Comparison of ENCODE assay signal across 13 mouse cellular contexts in the genomic region with DNA sequence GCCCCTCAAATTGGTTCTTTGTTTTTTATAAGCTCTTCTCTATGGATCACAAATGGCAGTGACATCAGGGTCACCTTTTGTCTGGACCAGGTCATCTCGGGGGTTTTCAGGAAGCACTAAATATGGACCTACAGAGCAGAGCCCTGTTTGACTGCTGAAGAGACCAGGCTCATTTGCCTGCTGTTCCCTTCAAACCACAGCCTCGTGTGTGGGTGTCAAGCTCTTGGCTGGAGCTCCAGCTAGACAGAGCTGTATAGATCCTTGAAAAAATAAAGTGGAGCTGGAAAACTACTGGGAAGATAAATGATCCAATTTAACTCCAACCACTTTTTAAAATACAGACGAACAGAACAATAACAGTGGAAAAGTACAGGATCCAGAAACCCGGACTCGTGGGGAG.
A peak's percentile ranks its signal among the peaks of the same experiment; 100 is the strongest.
DNase-seq lines count a peak whose midpoint lies in the region; ATAC-seq and TF ChIP-seq lines count a peak whose summit lies in the region.
"Had no signal": no experiment of that assay in that cellular context is flagged by ENCODE, and none has a peak within 500 bp of the region (broad histone marks: within the 10 kb centered on the region; RNA-seq: fewer than 3 reads in every experiment).

No protein-coding gene starts in this region.

- DNase-seq in gastrocnemius, adult 2 months, result no peak
- DNase-seq in gastrocnemius, adult 18-20 months (ENCODE audit: low spot score), result no peak
- peak; percentile 61 to 82 for DNase-seq in layer of hippocampus, adult 18-20 months (ENCODE audit: low spot score in 2 of 2)
- DNase-seq in layer of hippocampus, postnatal 25 days (ENCODE audit: extremely low spot score in 1 of 2, low spot score in 1 of 2), result no peak
- DNase-seq in limb, embryonic 10.5 days (ENCODE audit: low spot score), result no peak
- no peak for DNase-seq in lung, postnatal 14 days
- DNase-seq: B cell, adult 2 months had no signal

- H3K9me3 ChIP-seq in heart, embryonic 16.5 days (replicated peaks; ENCODE audit: control insufficient read depth, low read length), result no peaks in the 10 kb centered on the region
- H3K9me3 ChIP-seq in limb, embryonic 10.5 days (replicated peaks), result no peaks in the 10 kb centered on the region
- H3K9me3 ChIP-seq: forebrain, embryonic 10.5 days; midbrain, embryonic 12.5 days; neural tube, embryonic 15.5 days had no signal

- peak overlapping the region; percentile 95 for H3K27ac ChIP-seq in gastrocnemius, adult 2 months
- peak overlapping the region; percentile 94 for H3K27ac ChIP-seq in heart, embryonic 16.5 days (ENCODE audit: low read length)
- H3K27ac ChIP-seq in olfactory bulb, adult 2 months (ENCODE audit: insufficient read depth, low read depth, low read length), result peak overlapping the region; percentile 81
- no peak overlapping the region for H3K27ac ChIP-seq in limb, embryonic 10.5 days
- H3K27ac ChIP-seq: forebrain, embryonic 10.5 days; midbrain, embryonic 12.5 days; neural tube, embryonic 15.5 days had no signal

- TF ChIP-seq CTCF in gastrocnemius, adult 2 months (IDR thresholded peaks at IDR 0.05), result no peak
- no peak for TF ChIP-seq CTCF in olfactory bulb, adult 2 months (IDR thresholded peaks at IDR 0.05; ENCODE audit: insufficient read depth, low read depth, low read length)

- 32% methylated on average over 5 of the region's 5 CpGs for WGBS in heart, embryonic 16.5 days
- 9% methylated on average over 5 of the region's 5 CpGs for WGBS in olfactory bulb, adult 2 months
- WGBS in limb, embryonic 10.5 days, result 68% methylated on average over 5 of the region's 5 CpGs

- intact Hi-C loops in gastrocnemius, adult 2 months (cut with DNase I), result no loop called here

- H3K9ac ChIP-seq in heart, embryonic 16.5 days (ENCODE audit: low read length), result peak overlapping the region; percentile 43
- H3K9ac ChIP-seq: midbrain, embryonic 12.5 days; neural tube, embryonic 15.5 days had no signal

- H3K4me1 ChIP-seq in heart, embryonic 16.5 days (ENCODE audit: control insufficient read depth, insufficient read depth, low read length), result peaks cover 54% of the 10 kb centered on the region
- peaks cover 33% of the 10 kb centered on the region for H3K4me1 ChIP-seq in olfactory bulb, adult 2 months (ENCODE audit: control insufficient read depth, insufficient read depth, low read length)
- peaks cover 5% of the 10 kb centered on the region; the same call in 1 of the 2 replicates for H3K4me1 ChIP-seq in limb, embryonic 10.5 days
- H3K4me1 ChIP-seq: midbrain, embryonic 12.5 days had no signal

- ATAC-seq in heart, embryonic 16.5 days (replicated peaks; ENCODE audit: extremely low read depth, insufficient read depth, low FRiP score), result no peak
- ATAC-seq: Patski had no signal

- H3K27me3 ChIP-seq in heart, embryonic 16.5 days (ENCODE audit: control insufficient read depth, insufficient read depth, low read length), result no peaks in the 10 kb centered on the region
- H3K27me3 ChIP-seq in limb, embryonic 10.5 days (ENCODE audit: low read depth, poor library complexity, severe bottlenecking), result no peaks in the 10 kb centered on the region
- H3K27me3 ChIP-seq: neural tube, embryonic 15.5 days; Patski had no signal

- peak overlapping the region; percentile 37 for H3K4me2 ChIP-seq in heart, embryonic 16.5 days (ENCODE audit: low read depth, low read length)
- H3K4me2 ChIP-seq: midbrain, embryonic 12.5 days; neural tube, embryonic 15.5 days had no signal

- H3K36me3 ChIP-seq in heart, embryonic 16.5 days (ENCODE audit: control insufficient read depth, insufficient read depth), result no peaks in the 10 kb centered on the region
- H3K36me3 ChIP-seq in limb, embryonic 10.5 days, result no peaks in the 10 kb centered on the region
- H3K36me3 ChIP-seq: forebrain, embryonic 10.5 days; midbrain, embryonic 12.5 days; neural tube, embryonic 15.5 days had no signal

- no peak overlapping the region for H3K4me3 ChIP-seq in gastrocnemius, adult 2 months
- no peak overlapping the region for H3K4me3 ChIP-seq in heart, embryonic 16.5 days (ENCODE audit: low read length)
- no peak overlapping the region for H3K4me3 ChIP-seq in olfactory bulb, adult 2 months (ENCODE audit: insufficient read depth, low read depth, low read length)
- H3K4me3 ChIP-seq in limb, embryonic 10.5 days, result no peak overlapping the region
- H3K4me3 ChIP-seq: forebrain, embryonic 10.5 days; midbrain, embryonic 12.5 days; neural tube, embryonic 15.5 days had no signal

- no peak for TF ChIP-seq POLR2A in olfactory bulb, adult 2 months (IDR thresholded peaks at IDR 0.05; ENCODE audit: insufficient read depth, low read depth, low read length)

Comparison
In these comparisons a context has a peak if more than half of its experiments do, and no peak if none do; other contexts are left out.
1. DNase-seq: peak in layer of hippocampus, adult 18-20 months (2 of 2); none in gastrocnemius, adult 2 months (single experiment), gastrocnemius, adult 18-20 months (single experiment), layer of hippocampus, postnatal 25 days (0 of 2), limb, embryonic 10.5 days (single experiment) and lung, postnatal 14 days (single experiment).